Mouse (Mus musculus): ENCODE measurements around the gene Fgf2. TPM values are rescaled to one million over a fixed set of nuclear protein-coding genes. Genes with fewer than 3 reads are reported as not detected.

Gene Fgf2
- polyA plus RNA-seq, 2 experiments = 0.06 to 0.14 TPM

DNA sequence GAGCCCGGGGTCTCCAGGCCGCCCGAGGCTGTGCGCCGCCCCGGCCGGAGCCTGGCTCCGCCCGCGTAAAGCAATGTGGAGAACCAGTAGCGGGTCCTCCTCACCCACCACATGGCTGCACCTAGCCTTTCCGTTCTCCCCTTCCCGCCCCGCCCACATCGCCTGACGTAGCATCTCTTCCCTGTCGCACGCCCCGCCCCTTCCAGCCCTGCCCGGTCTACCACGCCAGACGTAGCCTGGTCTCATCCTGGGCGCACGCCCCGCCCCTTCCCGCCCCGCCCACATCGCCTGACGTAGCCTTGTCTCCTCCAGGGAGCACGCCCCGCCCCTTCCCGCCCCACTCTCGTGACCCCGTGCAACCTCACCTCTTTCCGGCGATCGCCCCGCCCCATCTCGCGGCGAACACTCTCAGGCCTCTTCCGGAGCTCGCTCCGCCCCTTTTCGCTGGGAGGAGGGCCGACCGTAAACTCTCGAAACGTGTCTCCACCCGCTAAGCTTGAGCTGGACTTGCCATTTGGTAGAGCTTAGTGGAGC lies 71.4 kb downstream of the Fgf2 start, which contains the start of gene Spata5:
Spata5 (plus strand) TSS at position 439 of the 534 bp plus-strand sequence.
- TF ChIP-seq EP300 (IDR thresholded peaks at IDR 0.05; ENCODE audit: low read depth) (no peak), CTCF (IDR thresholded peaks at IDR 0.05; ENCODE audit: low read depth) (no peak)

DNA sequence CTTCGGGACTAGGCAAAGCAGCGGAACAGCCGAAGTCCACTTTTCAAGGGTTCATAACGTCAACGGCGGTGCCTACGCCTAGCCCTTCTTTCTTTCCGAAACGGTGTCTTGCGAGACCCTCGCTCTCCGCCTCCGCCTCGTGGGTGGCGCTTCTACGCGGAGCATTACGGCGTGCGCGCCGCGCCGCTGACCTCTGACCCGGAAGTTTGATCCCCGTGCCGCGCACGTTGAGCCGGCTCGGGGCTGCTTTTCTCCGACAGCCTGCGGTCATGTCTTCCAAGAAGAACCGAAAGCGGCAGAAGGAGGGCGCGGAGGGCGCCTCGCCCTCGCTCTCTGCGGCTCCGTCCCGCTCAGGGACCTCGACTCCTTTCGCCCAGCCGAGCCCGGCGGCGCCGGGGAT lies 71.9 kb downstream of the Fgf2 start, which contains the start of gene Nudt6:
Nudt6 (minus strand) TSS at position 140 of the 400 bp plus-strand sequence.
- no peaks in the 10 kb centered on the region for H3K27me3 ChIP-seq (ENCODE audit: control insufficient read depth, insufficient read depth, low read length)
- 0 out of 2 replicates have a peak, but pooled peaks have one; percentile 9 for TF ChIP-seq CTCF (IDR thresholded peaks at IDR 0.05; ENCODE audit: low read depth)
- 0 out of 2 replicates have a peak, but pooled peaks have one; percentile 25 for TF ChIP-seq EP300 (IDR thresholded peaks at IDR 0.05; ENCODE audit: low read depth)
- peak within 1 kb of the TSS; percentile 86 for H3K9ac ChIP-seq (replicated peaks)
- WGBS (ENCODE audit: insufficient replicate concordance) = under 1% methylated on average over 50 of the region's 50 CpGs
- H3K36me3 ChIP-seq (replicated peaks; ENCODE audit: control insufficient read depth, insufficient read depth, low read depth) = no peaks in the 10 kb centered on the region
- H3K4me3 ChIP-seq (ENCODE audit: insufficient read depth in 1 of 2, low read depth in 2 of 2, low read length in 2 of 2) = peak within 1 kb of the TSS; percentile 87 to 95
- DNase-seq (ENCODE audit: low read depth in 3 of 3, low spot score in 3 of 3) = peak; percentile 77 to 78 (median 78)
- peak within 1 kb of the TSS; percentile 85 for H3K4me2 ChIP-seq (ENCODE audit: low read depth)
- H3K9me3 ChIP-seq (ENCODE audit: control insufficient read depth, low read length) = no peaks in the 10 kb centered on the region
- peak; percentile 79 for ATAC-seq (ENCODE audit: insufficient read depth)
- H3K27ac ChIP-seq = peak within 1 kb of the TSS; percentile 83
- peaks cover 10 to 11% of the 10 kb centered on the region in 2 experiments for H3K4me1 ChIP-seq (replicated peaks; ENCODE audit: control insufficient read depth in 2 of 2, insufficient read depth in 2 of 2, low read length in 1 of 2)

More for the DNA sequence above, 71.4 kb downstream of the Fgf2 start, which contains the start of gene Spata5:
- DNase-seq (ENCODE audit: low read depth in 3 of 3, low spot score in 3 of 3) = peak; percentile 99 to 100 (median 99)
- Histone ChIP-seq H3K36me3 (replicated peaks; ENCODE audit: control insufficient read depth, insufficient read depth, low read depth) (no peaks in the 10 kb centered on the region), H3K27ac (peak within 1 kb of the TSS; percentile 83), H3K9ac (replicated peaks) (peak within 1 kb of the TSS; percentile 86), H3K4me1 (replicated peaks; ENCODE audit: control insufficient read depth in 2 of 2, insufficient read depth in 2 of 2, low read length in 1 of 2) (peaks cover 10 to 11% of the 10 kb centered on the region in 2 experiments), H3K9me3 (ENCODE audit: control insufficient read depth, low read length) (no peaks in the 10 kb centered on the region), H3K27me3 (ENCODE audit: control insufficient read depth, insufficient read depth, low read length) (no peaks in the 10 kb centered on the region), H3K4me3 (ENCODE audit: insufficient read depth in 1 of 2, low read depth in 2 of 2, low read length in 2 of 2) (peak within 1 kb of the TSS; percentile 87 to 95), H3K4me2 (ENCODE audit: low read depth) (peak within 1 kb of the TSS; percentile 85)
- under 1% methylated on average over 45 of the region's 50 CpGs for WGBS (ENCODE audit: insufficient replicate concordance)
- peak; percentile 90 for ATAC-seq (ENCODE audit: insufficient read depth)

DNA sequence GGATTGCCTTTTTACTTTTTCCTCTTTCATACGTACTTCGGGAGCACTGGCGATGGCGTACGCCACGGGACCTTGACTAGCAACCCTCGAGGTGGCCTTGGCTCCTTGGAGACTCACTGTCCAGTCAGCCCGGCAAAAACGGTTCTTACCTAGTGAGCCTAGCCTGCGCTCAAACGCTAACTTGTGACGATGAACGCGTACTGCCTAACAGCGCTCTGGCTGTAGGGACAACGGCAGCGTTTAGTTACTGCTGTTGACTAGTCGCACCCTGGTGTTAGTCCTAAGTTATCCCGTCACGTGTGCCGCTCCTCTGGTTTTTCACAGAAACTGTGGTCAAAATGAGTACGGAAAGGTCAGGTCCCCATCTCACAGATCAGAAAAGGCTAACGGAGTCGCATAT lies 72.5 kb downstream of the Fgf2 start:
- H3K27ac ChIP-seq = peak overlapping the region; percentile 83
- TF ChIP-seq EP300 (IDR thresholded peaks at IDR 0.05; ENCODE audit: low read depth) (no peak), CTCF (IDR thresholded peaks at IDR 0.05; ENCODE audit: low read depth) (0 out of 2 replicates have a peak, but pooled peaks have one; percentile 2)
- H3K4me3 ChIP-seq (ENCODE audit: insufficient read depth in 1 of 2, low read depth in 2 of 2, low read length in 2 of 2) = peak overlapping the region; percentile 87 to 95
- H3K4me2 ChIP-seq (ENCODE audit: low read depth) = peak overlapping the region; percentile 84
- ATAC-seq (ENCODE audit: insufficient read depth) (no peak), DNase-seq (ENCODE audit: low read depth in 3 of 3, low spot score in 3 of 3) (peak in 1 of 3 experiments; percentile 41)
- H3K9ac ChIP-seq (replicated peaks) = peak overlapping the region; percentile 86
- H3K4me1 ChIP-seq (replicated peaks; ENCODE audit: control insufficient read depth in 2 of 2, insufficient read depth in 2 of 2, low read length in 1 of 2) = peaks cover 10 to 11% of the 10 kb centered on the region in 2 experiments
- H3K36me3 ChIP-seq (replicated peaks; ENCODE audit: control insufficient read depth, insufficient read depth, low read depth) = no peaks in the 10 kb centered on the region; the same call in 1 of the 2 replicates
- H3K9me3 ChIP-seq (ENCODE audit: control insufficient read depth, low read length) = no peaks in the 10 kb centered on the region
- H3K27me3 ChIP-seq (ENCODE audit: control insufficient read depth, insufficient read depth, low read length) = no peaks in the 10 kb centered on the region
- WGBS (ENCODE audit: insufficient replicate concordance) = under 1% methylated on average over 24 of the region's 24 CpGs

DNA sequence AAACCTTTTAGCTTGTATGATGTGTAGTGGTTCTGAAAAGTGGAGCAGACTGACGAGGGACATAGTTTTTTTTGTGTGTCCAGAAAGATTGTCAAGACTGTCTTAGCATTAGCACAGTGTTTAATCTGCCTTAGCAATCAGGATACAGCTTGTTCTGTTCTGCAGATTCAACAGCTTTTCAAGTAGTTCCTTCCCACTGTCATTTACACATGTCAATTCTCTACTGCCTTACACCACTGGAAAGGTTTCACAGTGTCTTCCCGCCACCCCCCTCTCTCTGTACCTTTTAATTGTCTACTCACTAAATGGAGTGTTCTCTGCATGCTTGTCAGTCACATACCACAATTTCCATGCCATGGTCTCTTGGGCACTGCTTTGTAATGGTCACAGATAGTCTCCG lies 73.0 kb downstream of the Fgf2 start:
- DNase-seq (ENCODE audit: low read depth in 3 of 3, low spot score in 3 of 3) (peak in 1 of 3 experiments; percentile 7), ATAC-seq (ENCODE audit: insufficient read depth) (no peak)
- H3K36me3 ChIP-seq (replicated peaks; ENCODE audit: control insufficient read depth, insufficient read depth, low read depth) = peaks cover 2% of the 10 kb centered on the region
- no peaks in the 10 kb centered on the region for H3K27me3 ChIP-seq (ENCODE audit: control insufficient read depth, insufficient read depth, low read length)
- H3K9ac ChIP-seq (replicated peaks) = peak overlapping the region; percentile 86
- no peak for TF ChIP-seq EP300 (IDR thresholded peaks at IDR 0.05; ENCODE audit: low read depth)
- TF ChIP-seq CTCF (IDR thresholded peaks at IDR 0.05; ENCODE audit: low read depth) = no peak
- peak overlapping the region; percentile 84 for H3K4me2 ChIP-seq (ENCODE audit: low read depth)
- peak overlapping the region; percentile 83 for H3K27ac ChIP-seq
- no peaks in the 10 kb centered on the region for H3K9me3 ChIP-seq (ENCODE audit: control insufficient read depth, low read length)
- H3K4me3 ChIP-seq (ENCODE audit: insufficient read depth in 1 of 2, low read depth in 2 of 2, low read length in 2 of 2) = peak overlapping the region; percentile 87 to 95
- H3K4me1 ChIP-seq (replicated peaks; ENCODE audit: control insufficient read depth in 2 of 2, insufficient read depth in 2 of 2, low read length in 1 of 2) = peaks cover 10 to 11% of the 10 kb centered on the region in 2 experiments
- WGBS (ENCODE audit: insufficient replicate concordance) = 5% methylated on average over 3 of the region's 3 CpGs

DNA sequence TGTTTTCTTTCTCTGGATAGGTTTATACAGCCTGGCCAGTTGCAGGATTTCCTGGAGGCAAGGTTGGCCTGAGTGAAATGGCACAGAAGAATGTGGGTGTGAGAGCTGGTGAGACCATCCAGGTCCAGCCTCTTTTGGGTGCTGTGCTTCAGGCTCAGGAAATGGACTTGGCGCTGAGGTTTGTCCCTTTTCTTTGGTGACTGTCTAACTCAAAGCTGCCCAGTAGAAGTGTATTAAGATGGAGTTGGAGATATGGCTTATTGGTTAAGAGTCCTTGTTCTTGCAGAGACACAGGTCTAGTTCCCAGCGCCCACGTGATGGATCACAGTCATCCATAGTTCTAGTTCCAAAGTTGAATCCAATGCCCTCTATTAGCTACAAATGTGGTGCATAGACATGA lies 77.9 kb downstream of the Fgf2 start:
- Histone ChIP-seq H3K36me3 (replicated peaks; ENCODE audit: control insufficient read depth, insufficient read depth, low read depth) (peaks cover 3% of the 10 kb centered on the region), H3K4me1 (replicated peaks; ENCODE audit: control insufficient read depth in 2 of 2, insufficient read depth in 2 of 2, low read length in 1 of 2) (peaks cover 4% of the 10 kb centered on the region in 2 experiments), H3K4me2 (ENCODE audit: low read depth) (no peak overlapping the region), H3K27ac (no peak overlapping the region), H3K4me3 (ENCODE audit: insufficient read depth in 1 of 2, low read depth in 2 of 2, low read length in 2 of 2) (no peak overlapping the region), H3K27me3 (ENCODE audit: control insufficient read depth, insufficient read depth, low read length) (no peaks in the 10 kb centered on the region), H3K9ac (replicated peaks) (no peak overlapping the region), H3K9me3 (ENCODE audit: control insufficient read depth, low read length) (no peaks in the 10 kb centered on the region)
- DNase-seq (ENCODE audit: low read depth in 3 of 3, low spot score in 3 of 3) = no peak
- no peak for ATAC-seq (ENCODE audit: insufficient read depth)
- WGBS (ENCODE audit: insufficient replicate concordance) = 89% methylated on average over 3 of the region's 3 CpGs
- TF ChIP-seq EP300 (IDR thresholded peaks at IDR 0.05; ENCODE audit: low read depth) (no peak), CTCF (IDR thresholded peaks at IDR 0.05; ENCODE audit: low read depth) (no peak)
